Mouse (Mus musculus) liver (tissue): Measurements from ENCODE around the gene Kif1bp.

Experiments used
- DNase-seq: peaks from one replicate; pipeline ENCODE4 v3.0.0-alpha.2; 2020; ENCODE audit warnings: mixed read lengths

The Kif1bp gene

DNA sequence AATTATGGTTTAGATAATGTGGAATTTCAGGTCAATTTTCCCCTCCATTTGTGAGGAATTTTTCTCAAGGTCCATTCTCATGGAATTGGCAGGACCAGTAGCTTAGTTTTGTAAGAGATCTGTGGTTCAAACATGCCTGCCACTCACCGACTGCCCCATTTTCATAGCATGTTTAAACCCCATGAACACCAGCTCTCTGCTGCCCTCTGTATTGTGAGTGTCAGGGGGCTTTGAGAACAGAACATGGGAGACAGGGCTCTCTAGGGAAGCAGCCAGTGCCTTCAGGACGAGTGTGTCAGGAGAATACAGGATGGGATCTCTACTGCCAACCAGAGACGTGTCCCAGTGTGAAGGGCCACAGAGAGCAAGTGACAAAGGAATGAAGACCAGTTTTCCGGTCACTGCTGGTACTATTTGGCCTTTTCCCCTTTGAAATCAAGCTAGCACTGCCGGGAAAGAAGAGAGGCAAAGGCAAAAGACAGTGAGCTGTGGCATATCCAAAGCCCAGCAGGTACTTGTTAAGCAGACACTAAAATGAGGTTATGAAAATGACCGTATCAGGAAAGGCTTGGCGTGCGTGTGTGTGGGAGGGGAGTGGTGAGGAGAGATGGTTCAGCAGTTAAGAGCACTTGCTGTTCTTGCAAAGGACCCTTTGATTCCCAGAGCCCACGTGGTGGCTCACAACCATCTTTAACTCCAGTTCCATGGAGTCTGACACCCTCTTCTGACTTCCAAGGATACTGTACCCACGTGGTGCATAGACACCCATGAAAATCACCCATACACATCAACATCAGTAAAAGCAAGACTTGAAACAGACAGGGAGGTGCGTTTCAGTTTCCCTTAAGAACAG, 22.3 kb downstream of the Kif1bp start:
- no peak for DNase-seq

DNA sequence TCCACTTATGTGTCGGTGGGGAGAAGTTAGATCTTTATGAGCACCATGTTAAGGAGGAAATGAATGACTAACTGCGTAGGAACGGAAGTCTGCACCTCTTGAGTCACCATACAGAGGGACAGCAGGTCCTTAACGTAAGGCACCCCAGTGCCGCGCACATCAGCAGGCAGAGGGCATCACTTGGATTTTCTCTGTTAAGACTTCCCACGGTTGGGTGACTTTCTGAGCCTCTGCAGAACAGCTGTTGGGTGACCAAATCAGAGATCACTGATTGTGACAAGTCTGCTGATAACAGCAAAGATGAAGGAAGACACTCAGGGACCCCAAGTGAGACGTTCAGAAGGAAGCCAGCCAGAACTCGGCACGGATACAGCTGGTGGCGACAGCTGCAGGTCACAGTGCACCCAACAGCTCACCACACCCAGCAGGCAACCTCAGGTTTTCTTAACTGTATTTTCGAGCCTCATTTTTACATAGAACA, 24.6 kb downstream of the Kif1bp start:
- no peak for DNase-seq

DNA sequence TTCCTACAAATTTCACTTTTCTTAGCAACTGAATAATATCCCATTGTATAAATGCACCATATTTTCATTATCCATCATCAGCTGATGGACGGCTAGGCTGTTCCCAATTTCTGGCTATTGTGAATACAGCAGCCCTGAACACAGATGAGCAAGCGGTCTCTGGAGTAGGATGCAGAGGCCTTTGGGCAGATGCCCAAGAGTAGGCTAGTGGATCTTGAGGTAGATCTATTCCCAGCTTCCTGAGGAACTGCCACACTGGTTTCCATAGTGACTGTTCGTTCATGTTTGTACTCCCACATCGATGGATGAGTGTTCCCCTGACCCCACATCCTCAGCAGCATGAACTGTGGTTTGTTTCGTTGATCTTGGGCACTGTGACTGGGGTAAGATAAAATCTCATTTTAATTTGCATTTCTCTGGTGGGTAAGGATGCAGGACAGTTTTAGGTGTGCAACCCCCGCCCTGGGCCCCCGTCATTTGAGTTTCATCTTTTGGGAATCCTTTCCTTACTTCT, 27.4 kb downstream of the Kif1bp start:
- DNase-seq, result no peak

DNA sequence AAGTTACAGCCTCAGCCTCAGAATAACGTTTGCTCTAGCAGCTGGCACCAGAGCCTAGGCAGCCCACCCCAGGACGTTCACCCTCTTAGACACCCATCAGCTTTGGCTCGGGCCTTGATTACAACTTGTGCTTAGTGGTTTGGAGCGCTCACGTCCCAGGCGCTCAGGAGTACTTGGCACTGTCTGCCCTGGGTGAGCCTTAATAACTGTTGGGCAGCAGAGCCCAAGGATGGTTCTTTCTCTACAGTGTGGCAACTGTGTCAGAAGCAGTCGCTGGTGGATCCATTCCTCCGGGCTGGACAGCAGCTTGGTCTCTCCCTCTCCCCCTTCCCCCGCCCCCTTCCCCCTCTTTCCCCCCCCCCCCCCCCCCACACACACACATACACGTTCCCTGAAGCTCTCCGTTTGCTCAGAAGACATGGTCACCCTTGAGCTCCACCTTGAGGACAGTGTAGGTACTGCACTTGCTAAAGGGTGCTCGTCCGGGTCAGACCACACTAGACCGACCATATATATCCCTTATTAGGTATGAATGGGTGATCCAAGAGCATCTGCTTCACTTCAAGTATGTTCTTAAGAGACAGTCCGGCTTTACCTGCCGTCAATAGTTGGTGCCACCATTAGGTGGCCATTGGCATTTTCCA, 28.6 kb downstream of the Kif1bp start:
- DNase-seq, result peak; percentile 76

DNA sequence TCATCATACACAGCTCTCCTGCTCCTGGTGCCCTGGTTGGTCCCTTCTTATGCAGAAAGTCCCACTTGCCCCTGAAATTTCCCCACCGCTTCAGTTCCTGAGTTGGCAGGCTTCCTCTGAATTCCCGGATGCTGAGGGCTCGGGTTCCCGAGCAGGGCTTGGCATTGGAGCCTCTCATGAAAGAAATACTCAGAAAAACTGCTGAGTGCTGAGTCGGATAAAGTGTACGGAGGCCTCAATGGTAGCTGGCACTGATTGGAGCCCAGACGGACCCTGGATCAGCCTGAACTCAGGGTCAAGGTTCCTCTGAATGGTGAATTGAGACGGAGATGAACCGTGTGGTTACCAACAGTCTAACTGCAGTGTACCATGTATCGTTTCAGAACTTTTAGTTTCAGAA, 31.8 kb downstream of the Kif1bp start:
- DNase-seq, result no peak

DNA sequence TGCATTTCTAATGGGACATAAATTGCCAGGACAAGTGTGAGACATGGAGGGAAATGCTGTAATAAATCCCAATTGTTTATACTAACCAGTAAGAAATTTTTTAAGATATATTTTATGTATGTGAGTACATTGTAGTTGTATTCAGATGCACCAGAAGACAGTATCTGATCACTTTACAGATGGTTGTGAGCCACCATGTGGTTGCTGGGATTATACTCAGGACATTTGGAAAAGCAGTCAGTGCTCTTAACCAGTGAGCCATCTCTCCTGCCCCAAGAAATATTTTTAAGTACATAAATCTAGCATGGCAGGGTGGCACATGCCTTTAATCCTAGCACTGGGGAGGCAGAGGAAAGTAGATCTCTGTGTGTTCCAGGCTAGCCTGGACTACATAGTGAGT, 32.5 kb downstream of the Kif1bp start:
- DNase-seq, result no peak

DNA sequence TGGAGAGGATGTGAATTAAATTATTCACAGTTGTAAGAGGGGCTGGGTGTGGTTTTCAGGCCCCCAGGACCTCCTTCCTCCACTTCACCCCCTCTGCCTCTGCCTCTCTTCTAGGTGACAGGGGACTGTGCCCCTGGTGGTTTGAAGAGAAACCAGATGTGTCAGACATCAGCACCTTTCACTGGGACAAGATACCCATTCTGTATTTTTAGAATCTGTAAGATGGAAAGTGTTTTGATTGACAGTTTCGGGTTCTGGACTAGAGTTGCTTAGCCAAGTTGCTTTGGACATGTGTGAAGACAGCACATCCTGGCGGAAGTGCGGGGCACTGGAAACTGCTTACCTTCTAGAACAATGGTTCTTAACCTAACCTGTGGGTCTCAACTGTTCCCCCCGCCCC, 33.9 kb downstream of the Kif1bp start:
- no peak for DNase-seq

DNA sequence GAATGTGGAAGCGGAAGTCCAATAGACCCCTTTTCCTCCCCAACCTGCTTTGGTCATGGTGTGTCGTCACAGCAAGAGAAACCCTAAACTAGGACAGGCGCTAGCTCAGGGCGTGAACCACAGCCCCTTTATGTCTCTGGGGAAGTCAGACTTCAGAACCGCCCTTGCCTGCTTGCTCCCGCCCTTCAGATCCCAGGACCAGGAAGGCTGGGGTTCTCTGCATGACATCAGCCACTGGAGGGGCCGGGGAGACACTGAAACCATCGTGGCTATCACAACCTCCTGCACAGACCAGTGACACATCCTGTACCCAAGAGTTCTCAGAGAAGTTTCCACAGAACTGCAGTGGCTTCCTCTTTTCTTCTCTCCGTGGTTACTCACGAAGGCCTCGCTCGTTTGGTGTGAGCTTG, 34.9 kb downstream of the Kif1bp start:
- DNase-seq, result peak; percentile 53

DNA sequence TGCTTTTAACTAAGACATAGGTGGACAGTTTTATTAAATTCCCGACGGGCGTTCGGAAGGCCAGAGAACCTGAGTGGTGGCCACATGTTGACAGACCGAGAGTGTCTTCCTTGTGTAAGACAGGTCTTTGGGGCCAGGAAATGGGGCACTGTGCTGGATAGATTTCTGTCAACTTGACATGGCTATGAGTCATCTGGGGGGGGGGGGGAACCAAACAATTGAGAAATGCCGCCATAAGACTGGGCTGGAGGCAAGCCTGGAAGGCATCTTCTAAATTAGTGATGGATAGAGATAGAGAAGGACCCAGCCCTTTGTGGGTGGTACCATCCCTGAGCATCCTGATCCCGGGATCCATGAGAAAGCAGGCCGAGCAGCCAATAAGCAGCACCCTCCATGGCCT, 35.3 kb downstream of the Kif1bp start:
- no peak for DNase-seq

DNA sequence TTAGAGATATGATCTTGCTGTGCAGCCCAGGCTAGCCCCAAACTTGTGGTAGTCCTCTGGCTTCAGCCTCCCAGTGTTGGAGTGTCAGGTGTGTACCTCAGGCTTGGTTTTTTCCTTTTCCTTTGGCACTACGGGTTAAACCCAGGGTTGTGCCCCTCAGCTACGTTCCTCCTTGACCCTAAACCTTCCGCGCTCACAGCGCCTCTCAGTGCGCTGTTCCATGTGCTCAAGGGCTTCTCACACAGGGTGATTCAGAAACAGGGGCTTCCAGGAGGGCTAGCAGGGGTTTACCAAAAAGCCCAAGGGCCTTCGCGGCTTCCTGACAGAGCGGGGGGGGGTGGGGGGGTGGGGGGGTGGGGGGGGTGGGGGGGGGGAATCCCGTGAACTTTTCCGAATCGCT, 35.8 kb downstream of the Kif1bp start:
- DNase-seq, result no peak

DNA sequence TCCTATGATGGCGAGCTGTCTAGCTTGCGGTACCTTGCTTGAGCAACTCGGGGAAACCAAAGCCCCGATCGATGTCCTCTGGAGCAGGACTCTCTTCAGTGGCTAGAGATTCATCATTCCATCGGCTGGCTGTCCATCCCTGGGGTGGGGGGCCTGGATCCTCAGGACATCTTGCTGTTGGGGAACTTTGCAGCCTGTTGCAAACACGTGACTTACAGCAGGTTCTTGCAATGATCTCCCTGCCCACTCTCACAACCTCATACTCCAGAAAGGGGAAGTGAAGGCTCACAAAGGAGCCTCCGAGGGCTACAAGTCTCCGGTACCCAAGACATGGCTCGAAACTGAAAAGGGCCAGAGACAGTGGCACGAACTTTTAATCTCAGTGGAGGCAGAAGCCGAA, 36.8 kb downstream of the Kif1bp start:
- no peak for DNase-seq

DNA sequence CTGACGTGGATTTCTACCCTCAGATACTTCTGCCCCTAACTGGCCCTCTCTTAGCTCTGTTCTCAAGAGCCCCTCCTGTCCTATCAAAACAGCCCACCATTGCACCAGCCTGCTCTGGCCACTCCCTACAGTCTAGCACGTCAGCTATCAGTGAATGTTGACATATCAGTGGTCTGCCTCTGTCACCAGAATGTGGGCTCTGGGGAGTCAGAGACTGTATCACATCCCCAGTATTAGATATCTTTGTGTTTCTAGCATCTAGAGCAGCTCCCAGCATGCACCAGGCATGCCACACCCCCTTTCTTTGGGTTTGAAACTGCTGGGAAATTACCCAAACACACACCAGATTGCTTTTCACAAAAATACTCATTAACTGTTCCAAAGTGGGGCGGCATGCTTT, 37.5 kb downstream of the Kif1bp start:
- DNase-seq, result peak; percentile 57

DNA sequence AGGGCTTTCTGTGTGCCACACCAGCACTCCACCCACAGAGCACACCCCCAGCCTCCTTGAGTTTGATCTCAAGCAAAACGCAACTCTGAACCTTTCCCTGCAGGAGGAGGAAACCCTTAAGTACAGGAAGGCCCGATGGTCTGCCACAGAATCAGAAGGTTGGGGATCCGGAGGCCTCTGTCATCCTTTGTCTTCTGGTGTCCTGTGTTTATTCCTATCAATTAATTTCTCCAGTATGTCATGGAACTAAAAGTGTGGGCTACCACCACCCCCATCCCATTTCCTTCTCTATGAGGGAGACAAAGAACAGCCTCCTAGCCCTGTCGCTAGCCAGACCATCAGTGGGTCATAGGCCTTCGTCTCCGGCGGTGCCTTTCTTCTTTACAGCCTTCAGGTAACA, 43.7 kb downstream of the Kif1bp start:
- DNase-seq, result no peak

DNA sequence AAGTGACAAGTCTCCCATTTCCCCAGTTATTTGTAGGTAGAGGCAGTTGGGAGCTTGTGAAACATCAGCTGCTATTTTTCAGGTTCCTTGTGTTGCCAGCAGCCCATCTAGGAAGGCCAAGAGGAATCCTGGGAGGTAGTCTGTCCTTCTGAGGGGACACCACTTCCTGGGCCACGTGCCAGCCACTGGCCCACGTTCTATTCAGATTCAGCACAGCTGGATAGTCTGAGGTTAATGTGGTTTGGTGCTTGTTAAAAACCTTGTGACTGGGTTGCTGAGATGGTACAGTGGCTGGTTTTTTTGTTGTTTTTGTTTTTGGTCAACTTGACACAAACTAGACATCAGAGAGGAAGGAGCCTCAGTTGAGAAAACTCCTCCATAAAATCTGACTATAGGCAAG, 45.4 kb downstream of the Kif1bp start:
- DNase-seq, result no peak

DNA sequence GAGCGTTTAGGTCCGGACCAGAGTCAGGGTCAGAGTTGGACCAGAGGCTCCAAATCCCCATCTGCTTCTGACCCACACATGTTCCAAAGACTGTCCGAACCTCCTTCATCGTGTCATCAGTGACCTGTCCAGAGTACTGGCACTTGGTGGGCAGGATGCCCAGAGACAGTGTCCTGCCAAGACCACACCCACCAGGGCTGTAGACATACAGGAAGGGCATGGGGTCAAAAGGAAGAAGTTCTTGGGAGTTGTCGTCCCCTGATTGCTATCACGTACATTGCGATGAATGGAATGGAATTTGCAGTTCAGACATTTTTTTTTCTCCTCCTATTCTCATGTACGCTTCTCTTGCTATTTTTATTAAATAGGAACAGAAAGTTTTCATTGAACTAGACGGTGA, 48.1 kb downstream of the Kif1bp start:
- no peak for DNase-seq

DNA sequence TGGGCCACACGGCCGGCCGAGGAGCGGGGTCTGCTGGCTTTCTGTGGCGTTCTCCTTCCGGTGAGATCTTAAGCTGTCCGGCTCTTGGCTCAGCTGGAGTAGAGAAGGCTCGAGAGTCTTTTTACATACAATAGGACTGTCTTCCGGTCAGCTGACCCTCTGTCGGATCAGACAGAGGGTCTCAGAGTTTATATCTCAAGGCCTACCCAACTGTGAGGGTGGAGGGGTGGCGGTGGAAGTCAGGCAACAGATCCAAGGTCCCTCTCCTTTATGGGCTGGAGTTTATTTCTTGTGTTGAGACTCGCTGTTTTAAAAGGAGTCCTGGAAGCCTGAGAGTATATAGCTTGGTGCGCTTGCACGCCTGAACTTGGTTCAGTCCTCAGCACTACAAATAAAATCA, 50.9 kb downstream of the Kif1bp start, which contains the start of gene Srgn:
Gene Srgn (minus strand): TSS at position 101 of the 400 bp plus-strand sequence.
- no peak for DNase-seq

DNA sequence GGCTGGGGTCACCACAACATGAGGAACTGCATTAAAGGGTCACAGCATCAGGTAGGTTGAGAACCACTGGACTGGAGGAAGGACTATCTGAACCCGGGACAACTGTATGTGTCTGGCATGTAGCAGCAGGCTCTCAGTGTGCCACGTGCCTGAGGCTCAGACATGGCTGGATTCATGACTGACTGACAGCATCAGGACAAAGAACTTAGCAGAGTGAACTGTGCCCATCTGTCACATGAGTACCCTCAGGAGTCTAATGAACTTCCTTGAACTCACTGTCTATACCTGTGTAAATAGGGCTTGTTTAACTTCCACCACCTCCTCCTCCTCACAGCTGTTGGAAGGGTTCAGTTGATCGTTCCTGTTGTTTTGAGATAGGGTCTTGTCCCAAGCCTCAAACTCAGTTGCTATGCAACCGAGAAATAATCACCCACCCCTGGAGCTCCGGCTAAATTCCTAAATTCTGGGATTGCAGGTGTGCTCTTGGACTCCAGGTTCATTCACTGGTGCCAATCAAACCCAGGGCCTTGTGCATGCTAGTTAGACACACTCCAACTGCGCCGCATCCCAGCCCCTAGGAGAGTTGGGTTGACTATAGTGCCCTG, 55.8 kb downstream of the Kif1bp start:
- no peak for DNase-seq

DNA sequence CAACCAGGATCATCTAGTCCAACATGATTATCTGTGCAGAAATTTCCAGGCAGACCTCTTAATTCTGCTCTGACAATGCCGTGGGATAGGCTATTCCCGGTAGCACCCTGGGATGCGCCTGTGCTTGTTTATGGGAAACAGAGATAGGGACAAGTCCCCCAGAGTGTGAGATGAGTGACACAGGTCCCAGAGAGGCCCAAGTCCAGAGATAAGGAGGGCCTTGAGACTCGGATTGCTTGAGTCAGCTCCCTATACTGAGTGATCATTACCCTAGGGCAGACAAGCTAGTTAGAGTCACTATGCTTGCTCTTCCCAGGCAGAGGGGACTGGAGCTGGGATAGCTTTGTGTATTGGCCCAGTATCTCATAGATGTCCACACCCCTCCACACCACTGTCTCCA, 56.5 kb downstream of the Kif1bp start:
- DNase-seq, result peak; percentile 53

DNA sequence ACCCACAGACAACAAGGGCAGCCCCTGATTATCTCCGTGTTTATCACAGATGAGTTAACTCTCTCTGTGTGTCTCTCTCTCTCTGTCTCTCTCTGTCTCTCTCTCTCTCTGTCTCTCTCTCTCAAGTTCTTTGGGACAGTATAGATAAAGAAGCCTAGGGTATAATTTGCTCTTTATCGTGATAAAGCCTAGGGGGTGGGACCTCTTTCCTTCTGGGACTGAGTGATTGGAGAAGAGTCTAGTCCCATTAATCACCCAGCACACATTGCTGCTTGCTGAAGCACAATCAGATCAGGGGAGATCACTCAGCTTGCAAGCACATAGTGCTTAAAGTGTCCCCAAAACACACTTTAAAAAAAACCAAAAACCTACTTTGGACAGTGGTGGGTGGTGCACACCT, 57.3 kb downstream of the Kif1bp start:
- DNase-seq, result peak; percentile 36

DNA sequence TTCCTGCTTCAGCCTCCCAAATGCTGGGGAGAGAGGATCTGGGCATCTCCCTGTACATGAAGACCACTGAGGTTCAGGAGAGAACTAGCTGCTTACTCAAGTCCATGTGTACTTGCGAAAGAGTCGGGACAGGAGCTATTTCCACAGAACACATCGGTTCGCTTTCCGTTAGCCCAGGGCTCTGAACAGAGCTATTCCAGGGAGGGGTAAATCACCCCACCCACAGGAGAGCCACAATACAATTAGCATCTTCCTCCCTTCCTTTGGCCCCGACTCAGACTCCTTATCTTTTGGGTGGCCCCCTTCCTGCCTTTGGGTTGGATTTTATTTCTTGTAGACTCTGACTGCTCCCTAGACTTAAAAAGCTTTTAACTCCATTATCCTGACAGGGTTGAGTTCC, 60.7 kb downstream of the Kif1bp start:
- no peak for DNase-seq

DNA sequence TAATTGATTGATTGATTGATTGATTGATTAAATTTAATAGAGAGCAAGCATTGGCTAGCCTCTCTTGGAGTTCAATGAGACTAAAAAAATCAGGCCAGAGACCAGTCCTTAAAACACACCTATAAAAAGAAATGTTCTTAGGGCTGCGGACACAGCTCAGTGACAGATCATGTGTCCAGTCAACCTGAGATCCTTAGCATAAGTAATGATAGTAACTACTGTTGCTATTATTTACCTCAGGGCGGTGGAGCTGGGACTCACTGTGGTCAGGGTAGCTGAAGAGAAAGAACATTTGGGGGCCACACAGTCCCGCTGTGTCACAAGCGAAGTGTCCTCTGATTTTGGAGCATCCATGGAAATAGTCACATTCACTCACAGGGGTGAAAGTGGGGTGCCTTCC, 65.4 kb downstream of the Kif1bp start:
- DNase-seq, result no peak

DNA sequence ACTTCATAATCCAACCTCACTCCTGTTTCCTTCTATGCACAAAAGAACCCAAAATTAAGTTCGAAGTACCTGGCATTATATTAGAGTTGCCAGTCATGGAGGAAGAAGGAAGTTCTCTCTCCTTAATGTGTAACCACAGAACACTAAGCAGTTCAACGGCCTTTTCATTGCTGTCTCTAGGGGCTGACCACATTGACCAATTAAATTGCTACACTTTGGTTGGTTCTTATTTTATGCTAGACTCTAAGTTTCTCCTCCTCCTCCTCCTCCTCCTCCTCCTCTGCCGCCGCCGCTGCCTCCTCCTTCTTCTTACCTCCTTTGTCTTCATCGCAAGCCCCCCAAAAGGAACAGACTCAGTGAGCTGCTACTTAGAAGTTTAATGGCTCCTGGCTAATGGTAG, 66.7 kb downstream of the Kif1bp start:
- DNase-seq, result no peak

DNA sequence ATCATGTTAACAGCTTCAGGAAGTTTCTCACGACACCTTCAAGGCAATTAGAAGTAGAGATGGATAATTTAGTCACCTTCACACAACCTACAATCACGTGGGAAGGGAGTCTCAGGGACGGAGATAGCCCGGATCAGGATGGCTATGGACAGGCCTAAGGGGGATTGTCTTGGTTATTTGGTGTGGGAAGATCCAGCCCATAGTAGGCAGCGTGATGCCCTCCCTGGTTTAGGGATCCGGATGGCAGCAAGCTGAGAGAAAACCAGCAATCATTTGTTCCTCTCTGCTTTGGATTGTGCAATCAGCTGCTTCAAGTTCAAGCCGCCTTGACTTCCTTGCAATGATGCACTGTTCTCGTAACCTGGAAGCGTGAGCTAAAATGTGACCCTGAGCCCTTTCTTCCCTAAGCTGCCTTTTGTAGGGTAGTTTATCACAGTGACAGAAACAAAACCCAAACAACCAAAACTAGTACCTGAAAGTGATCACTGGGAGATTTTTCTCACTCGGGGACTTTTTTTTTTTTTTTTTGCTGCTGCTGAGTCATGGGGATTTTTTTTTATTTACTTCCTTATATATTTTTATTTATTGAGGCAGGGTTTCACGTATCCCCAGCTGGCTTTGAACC, 69.1 kb downstream of the Kif1bp start:
- no peak for DNase-seq
